Mouse (Mus musculus): ENCODE measurements at regions not wholly inside any gene's neighbourhood (a gene's known extent, or its start where the extent isn't known, plus 50 kb on each side); places are given as distances from the start of the nearest gene placed in this dataset.
A peak's percentile ranks its signal among the peaks of the same experiment; 100 is the strongest.

DNA sequence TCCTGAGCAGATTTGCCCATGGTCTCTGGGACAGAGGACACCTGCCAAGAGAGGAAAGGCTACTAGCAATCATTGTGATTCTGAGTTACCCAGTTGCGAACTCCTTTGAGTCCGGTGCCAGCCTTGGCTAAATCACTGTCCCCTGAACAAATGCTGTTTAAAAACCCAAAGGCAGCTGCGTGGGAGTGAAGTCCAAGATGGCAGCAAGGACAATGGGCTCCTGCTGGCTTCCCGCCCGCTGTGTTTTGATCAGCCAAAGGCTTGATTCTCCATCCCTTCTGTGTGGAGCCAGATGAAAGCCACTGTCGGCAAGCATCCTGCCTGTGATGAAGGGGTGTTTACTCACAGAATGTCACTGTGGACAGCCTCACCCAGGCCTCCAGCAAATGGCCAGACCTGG lies 111.4 kb downstream of the E030025P04Rik start:
- peak; percentile 51 for DNase-seq (ENCODE audit: low spot score)
- Histone ChIP-seq H3K4me1 (replicated peaks) (peaks cover 43% of the 10 kb centered on the region), H3K4me3 (no peak overlapping the region), H3K9me3 (no peaks in the 10 kb centered on the region), H3K27ac (peak overlapping the region; percentile 75), H3K36me3 (no peaks in the 10 kb centered on the region), H3K27me3 (ENCODE audit: insufficient read depth, poor library complexity, severe bottlenecking) (peaks cover 6% of the 10 kb centered on the region; the same call in 1 of the 2 replicates)
- WGBS, result 21% methylated on average over 6 of the region's 6 CpGs

- no peaks in the 10 kb centered on the region for H3K9me3 ChIP-seq
- H3K27me3 ChIP-seq (ENCODE audit: insufficient read depth, poor library complexity, severe bottlenecking), result peaks cover 3% of the 10 kb centered on the region; the same call in 1 of the 2 replicates
- H3K4me3 ChIP-seq, result no peak overlapping the region
- no peaks in the 10 kb centered on the region for H3K36me3 ChIP-seq
- WGBS, result 21% methylated on average over 3 of the region's 3 CpGs
- DNase-seq (ENCODE audit: low spot score), result peak; percentile 78
- peaks cover 43% of the 10 kb centered on the region for H3K4me1 ChIP-seq (replicated peaks)
- 0 out of 2 replicates have a peak overlapping the region, but pooled peaks have one; percentile 35 for H3K27ac ChIP-seq
Measured at GRCm38 (mm10) chr11:109030486-109030885, 110.3 kb downstream of the Axin2 start.

- H3K36me3 ChIP-seq, result no peaks in the 10 kb centered on the region
- H3K4me1 ChIP-seq (replicated peaks), result peaks cover 43% of the 10 kb centered on the region
- DNase-seq (ENCODE audit: low spot score), result no peak
- no peak overlapping the region for H3K4me3 ChIP-seq
- WGBS, result 60% methylated on average over 7 of the region's 7 CpGs
- peaks cover 3% of the 10 kb centered on the region; the same call in 1 of the 2 replicates for H3K27me3 ChIP-seq (ENCODE audit: insufficient read depth, poor library complexity, severe bottlenecking)
- H3K9me3 ChIP-seq, result no peaks in the 10 kb centered on the region
- H3K27ac ChIP-seq, result 0 out of 2 replicates have a peak overlapping the region, but pooled peaks have one; percentile 40
Measured at GRCm38 (mm10) chr11:109029894-109030293, 109.7 kb downstream of the Axin2 start.

DNA sequence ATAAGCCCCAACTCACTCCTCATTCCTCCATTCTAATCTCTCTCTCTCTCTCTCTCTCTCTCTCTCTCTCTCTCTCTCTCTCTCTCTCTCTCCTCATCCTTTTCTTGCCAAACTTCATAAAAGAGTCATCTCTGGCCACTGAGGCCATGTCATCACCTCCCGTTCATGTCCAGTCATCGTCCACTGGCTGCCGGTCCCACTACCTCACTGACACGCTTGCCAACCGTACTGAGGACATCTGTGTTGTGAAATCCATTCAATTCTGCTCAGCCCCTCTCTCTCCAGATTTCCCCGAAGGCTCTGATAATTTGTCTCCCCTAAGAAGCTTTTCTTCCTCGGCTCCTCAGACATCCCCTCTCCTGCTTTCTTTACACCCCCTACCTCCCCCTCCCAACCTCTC lies 94.7 kb downstream of the Axin2 start:
- Histone ChIP-seq H3K27me3 (ENCODE audit: insufficient read depth, poor library complexity, severe bottlenecking) (no peaks in the 10 kb centered on the region), H3K4me1 (replicated peaks) (no peaks in the 10 kb centered on the region), H3K9me3 (no peaks in the 10 kb centered on the region), H3K36me3 (no peaks in the 10 kb centered on the region), H3K27ac (no peak overlapping the region), H3K4me3 (no peak overlapping the region)
- WGBS, result 74% methylated on average over 7 of the region's 7 CpGs
- DNase-seq (ENCODE audit: low spot score), result no peak

- H3K27ac ChIP-seq, result no peak overlapping the region
- WGBS, result 95% methylated on average over 6 of the region's 6 CpGs
- no peaks in the 10 kb centered on the region for H3K4me1 ChIP-seq (replicated peaks)
- H3K9me3 ChIP-seq, result no peaks in the 10 kb centered on the region
- H3K36me3 ChIP-seq, result no peaks in the 10 kb centered on the region
- no peak for DNase-seq (ENCODE audit: low spot score)
- H3K27me3 ChIP-seq (ENCODE audit: insufficient read depth, poor library complexity, severe bottlenecking), result no peaks in the 10 kb centered on the region
- H3K4me3 ChIP-seq, result no peak overlapping the region
Measured at GRCm38 (mm10) chr11:109011161-109011560, 91.0 kb downstream of the Axin2 start.

- Histone ChIP-seq H3K9me3 (peaks cover 5% of the 10 kb centered on the region), H3K4me1 (replicated peaks) (no peaks in the 10 kb centered on the region), H3K27me3 (ENCODE audit: insufficient read depth, poor library complexity, severe bottlenecking) (no peaks in the 10 kb centered on the region), H3K4me3 (no peak overlapping the region), H3K27ac (no peak overlapping the region), H3K36me3 (no peaks in the 10 kb centered on the region)
- DNase-seq (ENCODE audit: low spot score), result no peak
- 90% methylated on average over 2 of the region's 2 CpGs for WGBS
Measured at GRCm38 (mm10) chr11:109008872-109009271, 88.7 kb downstream of the Axin2 start.

DNA sequence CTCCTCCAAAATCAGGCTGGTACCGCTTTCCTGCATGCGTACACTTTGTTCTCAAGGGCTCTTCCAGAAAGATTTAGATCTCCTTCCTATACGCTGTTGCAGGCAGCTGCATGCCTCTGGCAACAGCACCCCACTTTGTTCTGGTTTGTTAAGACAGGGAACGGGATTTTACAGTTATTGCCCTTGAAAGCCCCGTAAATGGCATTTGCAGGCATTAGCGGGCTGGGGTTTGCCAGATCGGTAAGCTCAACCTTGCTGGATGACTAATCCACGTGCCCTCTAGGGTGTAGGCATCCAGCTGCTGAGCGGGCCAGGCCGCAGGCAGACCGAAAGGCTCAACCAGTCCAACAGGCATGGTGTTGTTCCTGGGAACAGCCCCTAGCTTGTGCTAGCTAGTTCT lies 85.5 kb downstream of the Axin2 start:
- 93% methylated on average over 11 of the region's 11 CpGs for WGBS
- DNase-seq (ENCODE audit: low spot score), result no peak
- Histone ChIP-seq H3K9me3 (peaks cover 19% of the 10 kb centered on the region), H3K27me3 (ENCODE audit: insufficient read depth, poor library complexity, severe bottlenecking) (no peaks in the 10 kb centered on the region), H3K27ac (peak overlapping the region; percentile 46; the same call in 1 of the 2 replicates), H3K36me3 (peaks cover 2% of the 10 kb centered on the region; the same call in 1 of the 2 replicates), H3K4me1 (replicated peaks) (no peaks in the 10 kb centered on the region; the same call in 1 of the 2 replicates), H3K4me3 (no peak overlapping the region)
